Mouse (Mus musculus): ENCODE results near the gene Gm3250.
A peak's percentile ranks its signal among the peaks of the same experiment; 100 is the strongest.
"Not testable (repeated sequence)": the region's sequence is repeated elsewhere in the genome, so short reads cannot be mapped to it uniquely, and the experiment has no call there.

Gene Gm3250

GRCm38 (mm10) chr10:77782442-77782841, at the start of gene Gm3250:
Gene Gm3250 (minus strand): TSS chr10:77782542.
- not testable (repeated sequence) for DNase-seq (ENCODE audit: low spot score in 2 of 2)

GRCm38 (mm10) chr10:77826951-77827350, 44.6 kb upstream of the Gm3250 start, which contains the start of gene Krtap10-4:
Gene Krtap10-4 (minus strand): TSS chr10:77827095.
- DNase-seq (ENCODE audit: low spot score in 2 of 2), result no peak

DNA sequence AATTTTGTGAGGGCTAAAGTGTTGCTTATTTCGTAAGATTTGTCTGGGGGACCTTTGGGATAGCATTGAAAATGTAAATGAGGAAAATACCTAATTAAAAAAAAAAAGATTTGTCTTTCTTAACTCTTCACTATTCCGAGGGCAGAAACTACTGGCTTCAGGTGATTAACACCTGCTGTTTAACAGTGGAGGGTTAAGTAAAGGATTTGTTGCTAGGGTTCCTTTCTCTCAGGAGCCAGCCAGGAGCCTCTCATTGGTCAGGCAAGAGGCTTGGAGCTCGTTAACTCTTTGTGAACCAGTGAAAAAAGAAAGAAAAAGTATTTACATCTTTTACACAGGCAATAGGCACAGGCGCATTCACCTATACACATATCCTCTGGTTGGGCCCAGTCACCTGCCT, 36.9 kb upstream of the Gm3250 start:
- no peak for DNase-seq (ENCODE audit: low spot score in 2 of 2)

DNA sequence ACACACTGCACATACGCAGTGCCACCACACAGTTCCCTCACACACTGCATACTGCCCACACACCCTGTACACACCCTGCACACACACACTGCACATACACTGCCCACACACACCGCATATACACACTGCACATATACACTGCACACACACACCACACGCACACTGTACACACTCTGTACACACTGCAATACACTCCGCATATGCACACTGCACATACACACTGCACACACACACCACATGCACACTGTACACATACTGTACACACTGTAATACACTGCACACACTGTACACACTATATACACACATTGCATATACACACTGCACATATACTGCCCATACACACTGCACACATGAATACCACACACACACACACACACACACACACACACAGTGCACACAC, 36.2 kb upstream of the Gm3250 start:
- DNase-seq (ENCODE audit: low spot score in 2 of 2), result no peak

GRCm38 (mm10) chr10:77815514-77815913, 33.2 kb upstream of the Gm3250 start:
- DNase-seq (ENCODE audit: low spot score in 2 of 2), result peak in 1 of 2 experiments; percentile 9

GRCm38 (mm10) chr10:77814382-77814781, 32.0 kb upstream of the Gm3250 start, which contains the start of gene Gm2696:
Gene Gm2696 (plus strand): TSS chr10:77814682.
- DNase-seq (ENCODE audit: low spot score in 2 of 2), result no peak

- DNase-seq (ENCODE audit: low spot score in 2 of 2), result no peak
These were observed 29.4 kb upstream of the Gm3250 start, which contains the start of gene Gm9507 for GRCm38 (mm10) chr10:77811743-77812142. Gene Gm9507 (minus strand): TSS chr10:77811843.

- no peak for DNase-seq (ENCODE audit: low spot score in 2 of 2)
These were observed 21.8 kb upstream of the Gm3250 start for GRCm38 (mm10) chr10:77804095-77804494.

GRCm38 (mm10) chr10:77798921-77799508, 16.7 kb upstream of the Gm3250 start, which contains the start of gene Gm19668:
Gene Gm19668 (minus strand): TSS chr10:77799133.
- no peak for DNase-seq (ENCODE audit: low spot score in 2 of 2)

GRCm38 (mm10) chr10:77798164-77798920, 16.0 kb upstream of the Gm3250 start:
- not testable (repeated sequence) for DNase-seq (ENCODE audit: low spot score in 2 of 2)

DNA sequence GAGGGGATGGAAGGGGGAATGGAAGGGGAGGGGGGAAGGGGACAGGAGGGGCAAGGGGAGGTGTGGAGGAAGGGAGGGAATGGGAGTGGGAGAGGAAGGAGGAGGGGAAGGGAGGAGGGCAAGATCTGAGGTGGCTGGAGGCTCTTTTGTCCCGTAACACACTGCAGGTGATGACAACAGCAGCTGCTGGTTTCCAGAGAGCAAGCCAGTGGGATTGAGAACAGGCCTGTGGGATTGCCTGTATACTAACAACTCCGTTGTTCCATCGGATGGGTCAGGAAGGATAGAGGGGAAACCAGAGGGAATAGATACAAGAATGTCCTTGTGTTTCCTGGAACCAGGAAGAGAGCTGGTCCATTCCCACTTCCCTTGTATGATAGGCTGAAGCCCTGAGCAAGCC, 15.3 kb upstream of the Gm3250 start:
- DNase-seq (ENCODE audit: low spot score in 2 of 2), result no peak

DNA sequence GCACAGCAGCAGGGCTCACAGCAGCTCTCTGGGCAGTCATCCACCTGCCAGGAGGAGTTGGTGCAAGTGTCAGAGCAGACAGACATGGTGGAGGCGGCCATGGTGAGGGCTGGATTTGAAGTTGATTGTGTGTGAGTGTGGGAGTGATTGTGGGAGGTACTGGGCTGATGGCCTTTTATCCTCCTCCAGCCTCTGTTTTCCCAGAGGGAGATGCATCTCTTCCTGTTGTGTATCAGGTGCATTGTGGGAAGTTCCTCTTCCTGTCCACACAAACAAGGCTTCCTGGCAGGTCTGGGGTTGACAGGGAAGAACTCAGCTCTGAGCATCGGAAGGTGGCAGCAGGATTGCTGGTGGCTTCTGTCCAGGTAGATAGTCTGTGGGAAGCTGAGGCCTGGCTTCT, 12.6 kb upstream of the Gm3250 start, which contains the start of gene Gm9639:
Gm9639 (minus strand) TSS at position 101 of the 400 bp plus-strand sequence.
- no peak for DNase-seq (ENCODE audit: low spot score in 2 of 2)

- no peak for DNase-seq (ENCODE audit: low spot score in 2 of 2)
These were observed 6.3 kb upstream of the Gm3250 start for GRCm38 (mm10) chr10:77788621-77789020.

GRCm38 (mm10) chr10:77787876-77788275, 5.5 kb upstream of the Gm3250 start, which contains the start of gene Gm7137:
Gene Gm7137 (minus strand): TSS chr10:77788200.
- not testable (repeated sequence) for DNase-seq (ENCODE audit: low spot score in 2 of 2)

DNA sequence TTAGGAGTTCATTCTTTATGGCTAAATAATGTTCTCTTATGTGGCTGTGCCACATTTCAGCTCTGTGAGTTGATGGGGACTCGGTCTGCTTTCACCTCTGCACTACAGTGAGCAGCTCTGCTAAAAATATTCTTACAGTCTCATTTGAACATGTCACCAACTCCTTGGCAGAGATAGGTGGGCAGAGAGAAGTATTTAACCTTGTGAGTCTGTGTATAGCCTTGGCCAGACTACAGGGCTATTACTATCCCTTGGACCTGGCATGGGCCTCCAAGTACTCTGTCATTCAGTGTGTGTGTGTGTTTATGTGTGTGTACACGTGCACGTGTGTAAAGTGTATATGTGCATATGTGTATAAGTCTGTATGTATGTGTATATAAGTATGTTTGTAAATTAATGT, 1.1 kb upstream of the Gm3250 start:
- not testable (repeated sequence) for DNase-seq (ENCODE audit: low spot score in 2 of 2)

DNA sequence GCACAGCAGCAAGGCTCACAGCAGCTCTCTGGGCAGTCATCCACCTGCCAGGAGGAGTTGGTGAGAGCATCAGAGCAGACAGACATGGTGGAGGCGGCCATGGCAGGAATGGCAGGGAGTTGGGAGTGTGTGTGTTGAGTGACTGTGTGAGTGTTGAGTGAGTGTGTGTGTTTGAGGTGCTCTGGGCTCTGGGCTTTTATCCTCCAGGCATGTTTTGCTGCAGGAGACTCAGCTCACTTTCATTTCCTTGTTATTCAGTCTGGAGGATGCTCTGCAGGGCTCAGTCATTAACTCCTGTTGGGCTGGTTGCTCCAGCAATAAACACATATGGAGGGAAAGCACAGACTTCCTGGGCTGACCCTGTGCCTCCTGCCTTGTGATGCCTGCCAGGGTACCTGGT, 5.5 kb downstream of the Gm3250 start, which contains the start of gene Gm7138:
Gm7138 (minus strand) TSS at position 101 of the 400 bp plus-strand sequence.
- not testable (repeated sequence) for DNase-seq (ENCODE audit: low spot score in 2 of 2)

- not testable (repeated sequence) for DNase-seq (ENCODE audit: low spot score in 2 of 2)
These were observed 10.2 kb downstream of the Gm3250 start for GRCm38 (mm10) chr10:77772142-77772541.

- not testable (repeated sequence) for DNase-seq (ENCODE audit: low spot score in 2 of 2)
These were observed 11.1 kb downstream of the Gm3250 start, which contains the start of gene Gm3238 for GRCm38 (mm10) chr10:77771225-77771624. Gene Gm3238 (minus strand): TSS chr10:77771325.

DNA sequence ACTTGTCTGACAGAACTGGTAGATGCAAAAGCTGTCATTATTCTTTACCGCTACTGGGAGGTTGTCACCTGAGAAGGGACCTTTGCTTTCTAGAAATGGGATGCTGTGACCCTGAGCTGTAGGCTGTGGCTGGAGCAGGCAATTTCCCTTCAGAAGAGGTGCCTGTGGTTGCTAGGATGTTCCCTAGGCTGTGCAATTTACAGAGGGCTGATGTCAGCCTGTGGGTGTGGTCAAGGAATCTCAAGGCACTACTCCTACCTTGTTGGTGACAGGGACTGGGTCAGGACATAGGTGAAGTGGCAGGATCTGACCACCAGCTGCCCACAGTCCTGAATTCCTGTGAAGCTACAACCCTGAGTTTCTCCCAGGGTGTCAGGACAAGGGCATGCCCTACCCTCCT, 12.6 kb downstream of the Gm3250 start:
- no peak for DNase-seq (ENCODE audit: low spot score in 2 of 2)

- DNase-seq (ENCODE audit: low spot score in 2 of 2), result not testable (repeated sequence)
These were observed 22.8 kb downstream of the Gm3250 start, which contains the start of gene Gm3233 for GRCm38 (mm10) chr10:77759582-77759981. Gene Gm3233 (minus strand): TSS chr10:77759682.

DNA sequence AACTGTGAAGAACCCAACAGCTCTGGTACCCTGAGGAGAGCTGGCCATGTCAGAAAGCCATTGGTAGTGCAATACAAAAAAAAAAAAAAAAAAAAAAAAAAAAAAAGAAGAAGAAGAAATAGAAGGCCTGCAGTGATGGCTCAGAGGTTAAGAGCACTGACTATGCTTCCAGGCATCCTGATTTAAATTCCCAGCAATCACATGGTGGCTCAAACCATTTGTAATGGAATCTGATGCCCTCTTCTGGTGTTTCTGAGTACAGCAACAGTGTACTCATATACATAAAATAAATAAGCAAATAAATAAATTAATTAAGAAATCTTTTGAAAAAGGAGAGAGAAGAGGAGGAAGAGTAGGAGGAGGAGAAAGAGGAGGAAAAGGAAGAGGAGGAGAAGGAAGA, 28.9 kb downstream of the Gm3250 start:
- DNase-seq (ENCODE audit: low spot score in 2 of 2), result no peak

DNA sequence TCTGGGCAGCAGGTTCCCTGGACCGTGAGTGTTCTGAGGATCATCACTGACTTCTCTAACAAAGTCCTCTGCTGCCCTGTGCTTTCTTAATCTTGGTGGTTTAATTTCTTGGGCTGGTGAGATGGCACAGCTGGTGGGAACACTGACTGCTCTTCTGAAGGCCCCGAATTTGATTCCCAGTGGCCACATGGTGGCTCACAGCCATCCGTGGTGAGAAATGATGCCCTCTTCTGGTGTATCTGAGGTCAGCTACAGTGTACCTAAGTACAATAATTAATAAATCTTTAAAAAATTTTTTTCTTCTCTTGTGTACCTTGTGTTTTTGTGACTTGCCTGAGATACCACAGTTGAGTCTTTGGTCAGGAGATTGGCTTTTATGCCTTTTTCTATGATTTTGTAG, 30.0 kb downstream of the Gm3250 start:
- not testable (repeated sequence) for DNase-seq (ENCODE audit: low spot score in 2 of 2)

Data from spleen, postnatal 14 days (tissue).